Mouse (Mus musculus): ENCODE measurements around the gene Scn4a. TPM values are rescaled to one million over a fixed set of nuclear protein-coding genes. Genes with fewer than 3 reads are reported as not detected.

Gene Scn4a
- polyA plus RNA-seq, 1 experiment from 2014 or later = not detected

DNA sequence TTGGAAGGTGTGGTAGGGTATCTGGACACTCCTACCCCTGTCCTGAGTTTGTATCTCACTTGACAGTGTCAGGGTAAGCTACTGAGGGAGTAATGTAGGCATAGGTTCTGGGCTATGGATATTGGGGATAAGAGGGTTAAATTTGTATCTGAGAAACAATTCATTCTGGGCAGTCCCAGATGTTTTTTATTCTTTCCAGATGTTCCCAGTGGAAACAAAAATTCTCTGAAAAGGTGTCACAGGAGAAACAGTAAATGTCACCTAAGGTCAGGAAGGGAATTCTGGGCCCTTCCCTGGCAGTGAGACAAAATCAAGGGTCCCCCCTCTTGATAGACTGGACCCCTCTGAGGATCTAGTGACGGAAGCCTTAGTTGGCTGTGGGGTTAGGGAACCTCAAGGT lies 36.7 kb downstream of the Scn4a start:
- H3K36me3 ChIP-seq (ENCODE audit: control insufficient read depth, insufficient read depth, low read length) = no peaks in the 10 kb centered on the region
- H3K27ac ChIP-seq (replicated peaks; ENCODE audit: low read depth, low read length) = no peak overlapping the region
- H3K4me2 ChIP-seq (ENCODE audit: low read length) = no peak overlapping the region
- no peak for DNase-seq
- WGBS = 84% methylated on average over 1 of the region's 1 CpGs
- ATAC-seq (ENCODE audit: low FRiP score, low TSS enrichment) = no peak
- H3K9me3 ChIP-seq (ENCODE audit: control insufficient read depth, low read length) = no peaks in the 10 kb centered on the region
- H3K4me1 ChIP-seq (ENCODE audit: control insufficient read depth, insufficient read depth, low read length) = no peaks in the 10 kb centered on the region
- no peak overlapping the region for H3K9ac ChIP-seq (replicated peaks; ENCODE audit: low read length)
- H3K27me3 ChIP-seq (ENCODE audit: control insufficient read depth, insufficient read depth, low read length) = no peaks in the 10 kb centered on the region
- H3K4me3 ChIP-seq (replicated peaks; ENCODE audit: low read depth, low read length) = no peak overlapping the region

DNA sequence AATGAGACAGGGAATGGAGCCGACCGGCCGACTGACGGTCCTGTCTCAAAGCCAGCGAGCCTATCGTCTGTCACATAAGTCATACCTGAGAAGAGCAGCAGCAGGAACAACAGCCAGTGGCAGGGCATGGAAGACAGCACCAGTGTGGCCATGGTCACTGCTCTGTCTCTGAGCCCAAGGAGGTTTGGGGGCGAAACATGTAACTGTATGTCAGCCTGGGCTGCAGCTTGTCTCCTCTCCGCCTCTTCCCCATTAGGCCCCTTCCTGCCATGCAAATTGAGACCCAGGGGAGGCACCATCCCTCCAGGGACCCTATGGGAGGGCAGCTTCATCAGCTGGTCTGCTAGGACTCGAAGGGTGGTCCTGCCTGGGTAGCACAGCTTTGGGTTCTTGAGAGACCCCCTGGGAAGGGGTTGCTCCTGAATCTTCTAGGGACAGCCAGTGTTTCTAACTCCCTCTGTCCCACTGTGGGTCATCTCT lies 38.7 kb downstream of the Scn4a start, which contains the start of gene Cd79b:
TSS of gene Cd79b (minus strand) at position 430 of the 480 bp plus-strand sequence.
- Histone ChIP-seq H3K4me1 (ENCODE audit: control insufficient read depth, insufficient read depth, low read length) (no peaks in the 10 kb centered on the region), H3K9ac (replicated peaks; ENCODE audit: low read length) (no peak within 1 kb of the TSS), H3K27me3 (ENCODE audit: control insufficient read depth, insufficient read depth, low read length) (no peaks in the 10 kb centered on the region), H3K9me3 (ENCODE audit: control insufficient read depth, low read length) (no peaks in the 10 kb centered on the region), H3K36me3 (ENCODE audit: control insufficient read depth, insufficient read depth, low read length) (no peaks in the 10 kb centered on the region), H3K4me2 (ENCODE audit: low read length) (no peak within 1 kb of the TSS), H3K4me3 (replicated peaks; ENCODE audit: low read depth, low read length) (no peak within 1 kb of the TSS), H3K27ac (replicated peaks; ENCODE audit: low read depth, low read length) (no peak within 1 kb of the TSS)
- 79% methylated on average over 9 of the region's 9 CpGs for WGBS
- no peak for DNase-seq
- ATAC-seq (ENCODE audit: low FRiP score, low TSS enrichment) = no peak

DNA sequence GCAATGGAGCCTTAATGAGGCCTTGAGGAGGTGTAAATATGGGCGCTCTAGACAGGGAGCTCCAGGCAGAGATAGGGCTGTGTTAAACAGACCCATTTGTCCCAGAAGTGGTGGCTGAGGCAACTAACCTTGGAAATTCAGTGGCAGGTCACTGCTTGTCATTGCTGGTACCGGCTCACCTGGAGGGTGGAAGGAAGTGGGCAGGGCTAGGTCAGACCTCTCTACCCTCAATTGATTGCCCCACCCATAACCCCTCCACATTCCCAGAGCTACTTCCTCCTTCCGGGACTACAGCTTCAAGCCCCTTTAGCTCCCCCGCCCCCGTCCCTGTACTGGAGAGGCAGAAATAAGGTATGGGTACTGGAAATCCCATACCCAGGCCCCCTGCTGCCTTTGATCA lies 39.6 kb downstream of the Scn4a start:
- Histone ChIP-seq H3K36me3 (ENCODE audit: control insufficient read depth, insufficient read depth, low read length) (no peaks in the 10 kb centered on the region), H3K4me3 (replicated peaks; ENCODE audit: low read depth, low read length) (no peak overlapping the region), H3K9me3 (ENCODE audit: control insufficient read depth, low read length) (no peaks in the 10 kb centered on the region), H3K4me1 (ENCODE audit: control insufficient read depth, insufficient read depth, low read length) (no peaks in the 10 kb centered on the region), H3K9ac (replicated peaks; ENCODE audit: low read length) (no peak overlapping the region), H3K27me3 (ENCODE audit: control insufficient read depth, insufficient read depth, low read length) (no peaks in the 10 kb centered on the region), H3K4me2 (ENCODE audit: low read length) (no peak overlapping the region), H3K27ac (replicated peaks; ENCODE audit: low read depth, low read length) (no peak overlapping the region)
- no peak for ATAC-seq (ENCODE audit: low FRiP score, low TSS enrichment)
- no peak for DNase-seq
- WGBS = 80% methylated on average over 5 of the region's 5 CpGs

DNA sequence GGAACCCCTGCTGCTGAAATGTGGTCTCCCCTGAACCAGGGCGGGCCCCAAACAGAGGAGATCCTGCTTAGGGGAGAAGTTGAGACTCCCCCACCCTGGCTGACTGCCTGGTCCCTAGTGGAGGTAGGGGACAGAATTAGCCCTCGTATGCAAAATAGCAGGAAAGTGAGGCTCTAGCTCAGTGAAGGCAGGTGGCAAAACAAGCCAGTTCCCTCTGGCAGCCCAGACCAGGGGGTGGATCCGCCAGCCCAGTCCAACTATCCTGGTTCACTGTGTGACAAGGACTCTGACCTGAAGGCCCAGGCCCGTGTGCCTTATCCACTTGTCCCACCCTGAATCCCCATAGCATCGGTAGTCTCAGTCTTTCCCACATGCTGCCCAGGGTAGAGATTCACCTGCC lies 43.0 kb downstream of the Scn4a start:
- Histone ChIP-seq H3K27ac (replicated peaks; ENCODE audit: low read depth, low read length) (no peak overlapping the region), H3K4me3 (replicated peaks; ENCODE audit: low read depth, low read length) (no peak overlapping the region), H3K4me2 (ENCODE audit: low read length) (no peak overlapping the region), H3K9me3 (ENCODE audit: control insufficient read depth, low read length) (no peaks in the 10 kb centered on the region), H3K4me1 (ENCODE audit: control insufficient read depth, insufficient read depth, low read length) (no peaks in the 10 kb centered on the region), H3K36me3 (ENCODE audit: control insufficient read depth, insufficient read depth, low read length) (no peaks in the 10 kb centered on the region), H3K27me3 (ENCODE audit: control insufficient read depth, insufficient read depth, low read length) (no peaks in the 10 kb centered on the region), H3K9ac (replicated peaks; ENCODE audit: low read length) (no peak overlapping the region)
- ATAC-seq (ENCODE audit: low FRiP score, low TSS enrichment) (no peak), DNase-seq (no peak)
- 72% methylated on average over 5 of the region's 5 CpGs for WGBS

DNA sequence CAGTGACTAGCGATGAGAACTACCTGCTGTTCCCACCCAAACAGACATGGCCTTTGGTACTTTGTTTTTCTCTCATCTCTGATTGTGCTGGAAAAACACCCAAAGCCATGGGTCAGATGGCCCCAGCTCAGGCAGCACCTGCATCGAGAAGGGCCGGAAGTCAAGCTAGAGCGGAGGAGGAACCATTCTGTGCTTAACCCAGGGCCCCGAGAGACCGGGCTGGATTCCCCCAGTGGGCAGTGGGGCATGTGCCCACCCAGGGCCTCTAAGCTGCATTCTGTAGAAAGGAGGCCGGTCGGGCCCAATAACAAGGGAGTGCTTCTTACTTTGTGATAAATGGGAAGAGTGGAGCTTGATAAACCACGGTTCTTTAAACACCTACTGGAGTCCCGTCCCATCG lies 44.9 kb downstream of the Scn4a start:
- H3K9me3 ChIP-seq (ENCODE audit: control insufficient read depth, low read length) = no peaks in the 10 kb centered on the region
- H3K27me3 ChIP-seq (ENCODE audit: control insufficient read depth, insufficient read depth, low read length) = no peaks in the 10 kb centered on the region
- WGBS = 88% methylated on average over 11 of the region's 11 CpGs
- no peak for ATAC-seq (ENCODE audit: low FRiP score, low TSS enrichment)
- no peak overlapping the region for H3K27ac ChIP-seq (replicated peaks; ENCODE audit: low read depth, low read length)
- H3K36me3 ChIP-seq (ENCODE audit: control insufficient read depth, insufficient read depth, low read length) = no peaks in the 10 kb centered on the region
- no peak overlapping the region for H3K4me3 ChIP-seq (replicated peaks; ENCODE audit: low read depth, low read length)
- no peak overlapping the region for H3K4me2 ChIP-seq (ENCODE audit: low read length)
- H3K9ac ChIP-seq (replicated peaks; ENCODE audit: low read length) = no peak overlapping the region
- H3K4me1 ChIP-seq (ENCODE audit: control insufficient read depth, insufficient read depth, low read length) = no peaks in the 10 kb centered on the region
- DNase-seq = no peak

DNA sequence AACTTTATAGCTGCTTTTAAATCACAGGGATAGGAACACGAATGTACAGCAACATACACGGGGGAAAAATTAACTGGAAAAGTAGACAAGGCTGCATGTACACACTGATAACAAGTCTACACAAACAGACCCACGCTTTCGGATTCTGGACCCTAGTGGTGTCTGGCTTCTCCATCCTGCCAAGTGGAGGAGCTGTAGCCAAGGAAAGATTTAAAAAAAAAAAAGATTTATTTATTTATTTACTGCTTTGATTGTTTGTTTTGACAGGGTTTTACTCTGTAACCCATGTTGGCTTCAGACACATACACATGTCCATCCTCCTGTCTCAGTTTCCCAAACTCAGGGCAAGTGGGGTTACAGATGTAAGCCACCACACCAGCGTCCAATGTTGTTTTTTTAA lies 45.7 kb downstream of the Scn4a start:
- no peaks in the 10 kb centered on the region for H3K36me3 ChIP-seq (ENCODE audit: control insufficient read depth, insufficient read depth, low read length)
- H3K4me2 ChIP-seq (ENCODE audit: low read length) = no peak overlapping the region
- WGBS = 84% methylated on average over 5 of the region's 5 CpGs
- ATAC-seq (ENCODE audit: low FRiP score, low TSS enrichment) = no peak
- H3K9me3 ChIP-seq (ENCODE audit: control insufficient read depth, low read length) = no peaks in the 10 kb centered on the region
- no peak overlapping the region for H3K9ac ChIP-seq (replicated peaks; ENCODE audit: low read length)
- no peak overlapping the region for H3K4me3 ChIP-seq (replicated peaks; ENCODE audit: low read depth, low read length)
- no peak for DNase-seq
- H3K4me1 ChIP-seq (ENCODE audit: control insufficient read depth, insufficient read depth, low read length) = no peaks in the 10 kb centered on the region
- H3K27ac ChIP-seq (replicated peaks; ENCODE audit: low read depth, low read length) = no peak overlapping the region
- no peaks in the 10 kb centered on the region for H3K27me3 ChIP-seq (ENCODE audit: control insufficient read depth, insufficient read depth, low read length)

DNA sequence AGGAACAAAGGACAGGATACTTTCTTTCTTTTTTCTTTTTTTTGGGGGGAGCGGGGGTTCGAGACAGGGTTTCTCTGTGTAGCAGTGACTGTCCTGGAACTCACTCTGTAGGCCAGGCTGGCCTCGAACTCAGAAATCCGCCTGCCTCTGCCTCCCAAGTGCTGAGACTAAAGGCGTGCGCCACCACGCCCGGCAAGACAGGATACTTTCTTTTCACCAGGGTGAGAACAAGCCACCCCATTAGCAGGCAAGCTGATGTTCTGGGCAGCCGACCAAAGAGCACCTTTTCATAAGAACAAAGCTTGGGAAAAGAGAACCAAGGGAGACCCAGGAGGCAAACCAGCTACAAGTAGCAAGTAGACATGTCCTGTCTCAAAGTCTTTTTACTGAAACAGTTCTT lies 46.3 kb downstream of the Scn4a start:
- H3K36me3 ChIP-seq (ENCODE audit: control insufficient read depth, insufficient read depth, low read length) = no peaks in the 10 kb centered on the region
- H3K27me3 ChIP-seq (ENCODE audit: control insufficient read depth, insufficient read depth, low read length) = no peaks in the 10 kb centered on the region
- no peak overlapping the region for H3K4me2 ChIP-seq (ENCODE audit: low read length)
- DNase-seq (no peak), ATAC-seq (ENCODE audit: low FRiP score, low TSS enrichment) (no peak)
- no peaks in the 10 kb centered on the region for H3K4me1 ChIP-seq (ENCODE audit: control insufficient read depth, insufficient read depth, low read length)
- H3K4me3 ChIP-seq (replicated peaks; ENCODE audit: low read depth, low read length) = no peak overlapping the region
- H3K27ac ChIP-seq (replicated peaks; ENCODE audit: low read depth, low read length) = no peak overlapping the region
- H3K9ac ChIP-seq (replicated peaks; ENCODE audit: low read length) = no peak overlapping the region
- 84% methylated on average over 9 of the region's 9 CpGs for WGBS
- no peaks in the 10 kb centered on the region for H3K9me3 ChIP-seq (ENCODE audit: control insufficient read depth, low read length)

DNA sequence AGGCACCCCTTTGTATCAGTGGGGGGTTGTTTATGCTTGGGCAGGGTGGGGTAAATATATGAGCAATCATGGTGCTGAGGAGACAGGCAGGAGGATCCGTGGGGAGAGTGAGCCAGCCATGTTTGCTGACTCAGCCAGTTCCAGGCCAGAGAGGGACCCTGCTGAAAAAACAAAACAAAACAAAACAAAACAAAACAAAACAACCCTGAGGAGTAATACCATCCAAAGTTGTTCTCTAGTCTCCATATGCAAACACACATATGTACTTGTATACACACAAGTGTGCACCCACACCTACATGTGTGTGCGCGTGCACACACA lies 47.1 kb downstream of the Scn4a start:
- Histone ChIP-seq H3K4me3 (replicated peaks; ENCODE audit: low read depth, low read length) (no peak overlapping the region), H3K36me3 (ENCODE audit: control insufficient read depth, insufficient read depth, low read length) (no peaks in the 10 kb centered on the region), H3K9ac (replicated peaks; ENCODE audit: low read length) (no peak overlapping the region), H3K4me1 (ENCODE audit: control insufficient read depth, insufficient read depth, low read length) (no peaks in the 10 kb centered on the region), H3K27ac (replicated peaks; ENCODE audit: low read depth, low read length) (no peak overlapping the region), H3K27me3 (ENCODE audit: control insufficient read depth, insufficient read depth, low read length) (no peaks in the 10 kb centered on the region), H3K4me2 (ENCODE audit: low read length) (no peak overlapping the region), H3K9me3 (ENCODE audit: control insufficient read depth, low read length) (no peaks in the 10 kb centered on the region)
- no peak for DNase-seq
- ATAC-seq (ENCODE audit: low FRiP score, low TSS enrichment) = no peak
- 93% methylated on average over 3 of the region's 3 CpGs for WGBS

DNA sequence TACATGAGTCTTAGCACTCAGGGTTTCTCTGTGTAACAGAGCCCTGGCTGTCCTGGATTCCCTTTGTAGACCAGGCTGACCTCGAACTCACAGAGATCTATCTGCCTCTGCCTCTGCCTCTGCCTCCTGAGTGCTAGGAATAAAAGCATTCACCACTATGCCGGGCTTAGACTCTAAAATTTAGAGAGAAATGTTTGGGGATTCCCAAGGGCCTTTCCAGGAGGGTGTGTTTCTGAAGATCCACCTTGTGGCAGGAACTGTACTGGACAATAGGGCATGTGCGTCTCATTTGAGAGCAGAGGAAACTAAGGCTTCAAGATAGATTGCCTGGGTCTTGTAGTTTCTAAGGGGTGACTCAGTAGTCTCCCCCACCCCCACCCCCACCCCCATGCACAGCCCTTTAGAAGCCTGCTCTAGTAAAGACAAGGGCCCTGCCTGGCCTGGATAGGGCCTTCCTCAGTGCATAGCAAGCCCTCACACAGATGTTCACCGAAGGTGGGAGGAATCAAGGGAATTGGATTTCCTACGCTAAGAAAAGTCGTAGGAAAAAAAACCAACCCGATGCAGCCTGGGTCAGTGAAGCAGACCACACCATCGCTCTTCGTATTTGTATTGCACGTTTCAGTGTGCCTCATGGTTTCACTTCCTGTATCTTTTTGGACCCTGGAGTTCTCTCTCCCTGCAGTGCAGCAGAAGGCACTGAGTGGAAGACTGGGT lies 47.6 kb downstream of the Scn4a start:
- no peak for ATAC-seq (ENCODE audit: low FRiP score, low TSS enrichment)

More for the DNA sequence above, 47.6 kb downstream of the Scn4a start:
- no peaks in the 10 kb centered on the region for H3K4me1 ChIP-seq (ENCODE audit: control insufficient read depth, insufficient read depth, low read length)
- no peaks in the 10 kb centered on the region for H3K36me3 ChIP-seq (ENCODE audit: control insufficient read depth, insufficient read depth, low read length)
- 86% methylated on average over 10 of the region's 10 CpGs for WGBS
- no peak overlapping the region for H3K4me3 ChIP-seq (replicated peaks; ENCODE audit: low read depth, low read length)
- no peak overlapping the region for H3K4me2 ChIP-seq (ENCODE audit: low read length)
- H3K27ac ChIP-seq (replicated peaks; ENCODE audit: low read depth, low read length) = no peak overlapping the region
- no peak for DNase-seq
- H3K9me3 ChIP-seq (ENCODE audit: control insufficient read depth, low read length) = no peaks in the 10 kb centered on the region
- H3K9ac ChIP-seq (replicated peaks; ENCODE audit: low read length) = no peak overlapping the region
- H3K27me3 ChIP-seq (ENCODE audit: control insufficient read depth, insufficient read depth, low read length) = no peaks in the 10 kb centered on the region

Data from midbrain, embryonic 14.5 days (tissue).